Mouse (Mus musculus) testis, adult 2 months (tissue): Measurements from ENCODE around the gene Rsph9. TPM values are rescaled to one million over a fixed set of nuclear protein-coding genes. Genes with fewer than 3 reads are reported as not detected.
A peak's percentile ranks its signal among the peaks of the same experiment; 100 is the strongest.

Experiments used
- H3K27ac ChIP-seq: fragments of 200-500 bp; 2 replicates; pipeline ENCODE4 v1.5.1; 2012; ENCODE audit warnings: low read depth, low read length; ENCODE audit not compliant: control insufficient read depth, insufficient read depth
- H3K27me3 ChIP-seq: fragments of 200-500 bp; 2 replicates; pipeline ENCODE4 v1.6.1; 2012; ENCODE audit warnings: mild to moderate bottlenecking, low read length, moderate library complexity; ENCODE audit not compliant: control insufficient read depth, insufficient read depth
- H3K36me3 ChIP-seq: fragments of 200-500 bp; 2 replicates; pipeline ENCODE4 v1.6.1; 2012; ENCODE audit warnings: mild to moderate bottlenecking, low read length; ENCODE audit not compliant: control insufficient read depth, insufficient read depth
- H3K4me1 ChIP-seq: fragments of 200-500 bp; 2 replicates; pipeline ENCODE4 v1.6.1; 2012; ENCODE audit warnings: low read length; ENCODE audit not compliant: control insufficient read depth, insufficient read depth
- H3K4me3 ChIP-seq: fragments of 200-500 bp; 2 replicates; pipeline ENCODE4 v1.5.1; 2012; ENCODE audit warnings: low read depth, mild to moderate bottlenecking, low read length, moderate library complexity, mixed read lengths; ENCODE audit not compliant: control insufficient read depth
- CTCF ChIP-seq: fragments of 200-500 bp; IDR thresholded peaks from 2 replicates; pipeline ENCODE4 v1.5.1; 2012; ENCODE audit warnings: low read depth, mild to moderate bottlenecking, inconsistent platforms, low read length, moderate library complexity; ENCODE audit not compliant: control insufficient read depth, insufficient read depth, insufficient replicate concordance
- POLR2A ChIP-seq: fragments of 200-500 bp; IDR thresholded peaks from 2 replicates; pipeline ENCODE4 v1.6.1; 2012; ENCODE audit warnings: low read depth, mild to moderate bottlenecking, inconsistent platforms, low read length, moderate library complexity; ENCODE audit not compliant: control insufficient read depth
- polyA plus RNA-seq: library from polyadenylated mRNA; depleted of rRNA; stranded (reverse); fragments of >200 nt; gene quantifications from 2 replicates; pipeline ENCODE4 v1.2.3, GENCODE M21; 2012; rRNA removed

The Rsph9 gene
- 240 and 252 TPM in 2 replicates for polyA plus RNA-seq

GRCm38 (mm10) chr17:46143578-46144423 is at the start of gene Rsph9:
Gene Rsph9 (minus strand): TSS chr17:46144216.
- peaks cover 1% of the 10 kb centered on the region for H3K36me3 ChIP-seq
- H3K27me3 ChIP-seq: no peaks in the 10 kb centered on the region
- H3K4me3 ChIP-seq: peak within 1 kb of the TSS; percentile 84
- TF ChIP-seq POLR2A (peak; percentile 69), CTCF (no peak)
- peaks cover 6% of the 10 kb centered on the region for H3K4me1 ChIP-seq
- peak within 1 kb of the TSS; percentile 63 for H3K27ac ChIP-seq

- Histone ChIP-seq H3K4me1 (no peaks in the 10 kb centered on the region), H3K27me3 (no peaks in the 10 kb centered on the region), H3K4me3 (no peak overlapping the region), H3K36me3 (peaks cover 11% of the 10 kb centered on the region), H3K27ac (no peak overlapping the region)
- TF ChIP-seq CTCF: no peak
- TF ChIP-seq POLR2A: no peak
These were observed 44.8 kb upstream of the Rsph9 start for GRCm38 (mm10) chr17:46188829-46189228.

- Histone ChIP-seq H3K36me3 (peaks cover 10% of the 10 kb centered on the region), H3K27ac (no peak overlapping the region), H3K4me1 (no peaks in the 10 kb centered on the region), H3K27me3 (no peaks in the 10 kb centered on the region), H3K4me3 (no peak overlapping the region)
- TF ChIP-seq POLR2A (no peak), CTCF (no peak)
These were observed 38.3 kb upstream of the Rsph9 start for GRCm38 (mm10) chr17:46182273-46182672.

GRCm38 (mm10) chr17:46170538-46170937 is 26.5 kb upstream of the Rsph9 start:
- peaks cover 1% of the 10 kb centered on the region; the same call in 1 of the 2 replicates for H3K36me3 ChIP-seq

GRCm38 (mm10) chr17:46168768-46169167 is 24.8 kb upstream of the Rsph9 start:
- Histone ChIP-seq H3K27me3 (no peaks in the 10 kb centered on the region), H3K36me3 (no peaks in the 10 kb centered on the region; the same call in 1 of the 2 replicates), H3K4me1 (no peaks in the 10 kb centered on the region), H3K4me3 (no peak overlapping the region), H3K27ac (no peak overlapping the region)
- no peak for TF ChIP-seq POLR2A
- TF ChIP-seq CTCF: no peak

More at GRCm38 (mm10) chr17:46170538-46170937, 26.5 kb upstream of the Rsph9 start:
- TF ChIP-seq POLR2A: no peak
- no peak; the same call in 1 of the 2 replicates for TF ChIP-seq CTCF
- Histone ChIP-seq H3K27ac (no peak overlapping the region), H3K4me3 (no peak overlapping the region), H3K27me3 (no peaks in the 10 kb centered on the region), H3K4me1 (no peaks in the 10 kb centered on the region)

GRCm38 (mm10) chr17:46168318-46168717 is 24.3 kb upstream of the Rsph9 start:
- TF ChIP-seq CTCF (no peak), POLR2A (no peak)
- Histone ChIP-seq H3K4me3 (no peak overlapping the region), H3K36me3 (no peaks in the 10 kb centered on the region; the same call in 1 of the 2 replicates), H3K4me1 (no peaks in the 10 kb centered on the region), H3K27ac (no peak overlapping the region), H3K27me3 (no peaks in the 10 kb centered on the region)

GRCm38 (mm10) chr17:46167014-46167413 is 23.0 kb upstream of the Rsph9 start:
- Histone ChIP-seq H3K27ac (no peak overlapping the region), H3K27me3 (no peaks in the 10 kb centered on the region), H3K4me1 (no peaks in the 10 kb centered on the region), H3K4me3 (no peak overlapping the region), H3K36me3 (no peaks in the 10 kb centered on the region; the same call in 1 of the 2 replicates)
- no peak for TF ChIP-seq POLR2A
- no peak; the same call in 1 of the 2 replicates for TF ChIP-seq CTCF
